Mouse (Mus musculus): Measurements from ENCODE around the gene Alx3. TPM values are rescaled to one million over a fixed set of nuclear protein-coding genes. Genes with fewer than 3 reads are reported as not detected.

Gene Alx3
- polyA plus RNA-seq, 1 experiment from 2014 or later, result 0.09 TPM

- Histone ChIP-seq H3K4me3 (replicated peaks; ENCODE audit: low read depth, low read length) (no peak overlapping the region), H3K36me3 (ENCODE audit: insufficient read depth, low read length) (no peaks in the 10 kb centered on the region), H3K4me1 (replicated peaks; ENCODE audit: insufficient read depth, low read length) (no peaks in the 10 kb centered on the region), H3K9me3 (replicated peaks; ENCODE audit: low read length) (no peaks in the 10 kb centered on the region), H3K4me2 (ENCODE audit: low read length) (no peak overlapping the region), H3K9ac (ENCODE audit: low read depth, low read length) (no peak overlapping the region), H3K27me3 (ENCODE audit: insufficient read depth, low read length) (peaks cover 11% of the 10 kb centered on the region; the same call in 1 of the 2 replicates), H3K27ac (no peak overlapping the region)
- no peak for ATAC-seq (replicated peaks; ENCODE audit: low FRiP score, low read depth)
- 54% methylated on average over 4 of the region's 4 CpGs for WGBS
- TF ChIP-seq CTCF (IDR thresholded peaks at IDR 0.05; ENCODE audit: low read depth), result no peak
- no peak for DNase-seq (ENCODE audit: low spot score)
Observed at GRCm38 (mm10) chr3:107568721-107569120, 26.1 kb upstream of the Alx3 start.

GRCm38 (mm10) chr3:107571205-107571604, 23.6 kb upstream of the Alx3 start:
- 0 out of 2 replicates have a peak, but pooled peaks cover 3% of the 10 kb centered on the region for H3K27me3 ChIP-seq (ENCODE audit: insufficient read depth, low read length)
- DNase-seq (ENCODE audit: low spot score) (no peak), ATAC-seq (replicated peaks; ENCODE audit: low FRiP score, low read depth) (no peak)
- no peaks in the 10 kb centered on the region for H3K36me3 ChIP-seq (ENCODE audit: insufficient read depth, low read length)
- no peak overlapping the region for H3K27ac ChIP-seq
- no peaks in the 10 kb centered on the region for H3K4me1 ChIP-seq (replicated peaks; ENCODE audit: insufficient read depth, low read length)
- H3K9ac ChIP-seq (ENCODE audit: low read depth, low read length), result no peak overlapping the region
- peak; percentile 64 for TF ChIP-seq CTCF (IDR thresholded peaks at IDR 0.05; ENCODE audit: low read depth)
- no peak overlapping the region for H3K4me2 ChIP-seq (ENCODE audit: low read length)
- WGBS, result 57% methylated on average over 2 of the region's 2 CpGs
- H3K9me3 ChIP-seq (replicated peaks; ENCODE audit: low read length), result no peaks in the 10 kb centered on the region
- H3K4me3 ChIP-seq (replicated peaks; ENCODE audit: low read depth, low read length), result no peak overlapping the region

GRCm38 (mm10) chr3:107576807-107577206, 18.0 kb upstream of the Alx3 start:
- WGBS, result 71% methylated on average over 3 of the region's 3 CpGs
- ATAC-seq (replicated peaks; ENCODE audit: low FRiP score, low read depth), result no peak
- no peak overlapping the region for H3K27ac ChIP-seq
- H3K36me3 ChIP-seq (ENCODE audit: insufficient read depth, low read length), result no peaks in the 10 kb centered on the region
- no peaks in the 10 kb centered on the region for H3K4me1 ChIP-seq (replicated peaks; ENCODE audit: insufficient read depth, low read length)
- peaks cover 17% of the 10 kb centered on the region for H3K27me3 ChIP-seq (ENCODE audit: insufficient read depth, low read length)
- TF ChIP-seq CTCF (IDR thresholded peaks at IDR 0.05; ENCODE audit: low read depth), result no peak
- H3K9me3 ChIP-seq (replicated peaks; ENCODE audit: low read length), result no peaks in the 10 kb centered on the region
- H3K9ac ChIP-seq (ENCODE audit: low read depth, low read length), result no peak overlapping the region
- no peak for DNase-seq (ENCODE audit: low spot score)
- H3K4me2 ChIP-seq (ENCODE audit: low read length), result no peak overlapping the region
- H3K4me3 ChIP-seq (replicated peaks; ENCODE audit: low read depth, low read length), result no peak overlapping the region

- DNase-seq (ENCODE audit: low spot score) (no peak), ATAC-seq (replicated peaks; ENCODE audit: low FRiP score, low read depth) (0 out of 2 replicates have a peak, but pooled peaks have one; percentile 17)
- Histone ChIP-seq H3K9me3 (replicated peaks; ENCODE audit: low read length) (no peaks in the 10 kb centered on the region), H3K27ac (no peak overlapping the region), H3K9ac (ENCODE audit: low read depth, low read length) (no peak overlapping the region), H3K27me3 (ENCODE audit: insufficient read depth, low read length) (peaks cover 22% of the 10 kb centered on the region), H3K36me3 (ENCODE audit: insufficient read depth, low read length) (no peaks in the 10 kb centered on the region), H3K4me3 (replicated peaks; ENCODE audit: low read depth, low read length) (no peak overlapping the region), H3K4me2 (ENCODE audit: low read length) (no peak overlapping the region), H3K4me1 (replicated peaks; ENCODE audit: insufficient read depth, low read length) (0 out of 2 replicates have a peak, but pooled peaks cover 1% of the 10 kb centered on the region)
- no peak for TF ChIP-seq CTCF (IDR thresholded peaks at IDR 0.05; ENCODE audit: low read depth)
- 29% methylated on average over 3 of the region's 3 CpGs for WGBS
Observed at GRCm38 (mm10) chr3:107577810-107578390, 16.9 kb upstream of the Alx3 start.

GRCm38 (mm10) chr3:107579466-107579865, 15.4 kb upstream of the Alx3 start:
- no peak overlapping the region for H3K4me2 ChIP-seq (ENCODE audit: low read length)
- H3K9ac ChIP-seq (ENCODE audit: low read depth, low read length), result no peak overlapping the region
- H3K36me3 ChIP-seq (ENCODE audit: insufficient read depth, low read length), result no peaks in the 10 kb centered on the region
- peak; percentile 84 for TF ChIP-seq CTCF (IDR thresholded peaks at IDR 0.05; ENCODE audit: low read depth)
- ATAC-seq (replicated peaks; ENCODE audit: low FRiP score, low read depth), result no peak
- 10% methylated on average over 4 of the region's 4 CpGs for WGBS
- DNase-seq (ENCODE audit: low spot score), result peak; percentile 71
- H3K4me3 ChIP-seq (replicated peaks; ENCODE audit: low read depth, low read length), result no peak overlapping the region
- no peak overlapping the region for H3K27ac ChIP-seq
- H3K4me1 ChIP-seq (replicated peaks; ENCODE audit: insufficient read depth, low read length), result 0 out of 2 replicates have a peak, but pooled peaks cover 3% of the 10 kb centered on the region
- H3K9me3 ChIP-seq (replicated peaks; ENCODE audit: low read length), result no peaks in the 10 kb centered on the region
- peaks cover 36% of the 10 kb centered on the region for H3K27me3 ChIP-seq (ENCODE audit: insufficient read depth, low read length)

GRCm38 (mm10) chr3:107581103-107582010, 13.5 kb upstream of the Alx3 start:
- TF ChIP-seq CTCF (IDR thresholded peaks at IDR 0.05; ENCODE audit: low read depth), result no peak
- Histone ChIP-seq H3K4me3 (replicated peaks; ENCODE audit: low read depth, low read length) (no peak overlapping the region), H3K9ac (ENCODE audit: low read depth, low read length) (no peak overlapping the region), H3K36me3 (ENCODE audit: insufficient read depth, low read length) (no peaks in the 10 kb centered on the region), H3K4me2 (ENCODE audit: low read length) (no peak overlapping the region), H3K9me3 (replicated peaks; ENCODE audit: low read length) (no peaks in the 10 kb centered on the region), H3K4me1 (replicated peaks; ENCODE audit: insufficient read depth, low read length) (0 out of 2 replicates have a peak, but pooled peaks cover 3% of the 10 kb centered on the region), H3K27ac (no peak overlapping the region), H3K27me3 (ENCODE audit: insufficient read depth, low read length) (peaks cover 51% of the 10 kb centered on the region)
- ATAC-seq (replicated peaks; ENCODE audit: low FRiP score, low read depth) (no peak), DNase-seq (ENCODE audit: low spot score) (no peak)
- WGBS, result 7% methylated on average over 15 of the region's 15 CpGs
